Mouse (Mus musculus) CH12.LX (cell line): ENCODE measurements around the gene Cep89. TPM values are rescaled to one million over a fixed set of nuclear protein-coding genes. Genes with fewer than 3 reads are reported as not detected.
A peak's percentile ranks its signal among the peaks of the same experiment; 100 is the strongest.

Experiments used
- DNase-seq: peaks from one replicate; pipeline ENCODE4 v3.0.0-alpha.2; 2013; ENCODE audit errors: extremely low read depth
- H3K27ac ChIP-seq: 2 replicates; pipeline ENCODE4 v1.5.1; 2012; ENCODE audit warnings: low read depth, mild to moderate bottlenecking, control low read depth, moderate library complexity; ENCODE audit not compliant: insufficient read depth
- H3K27me3 ChIP-seq: replicated peaks from 2 replicates; pipeline ENCODE3; 2012; ENCODE audit warnings: inconsistent platforms
- H3K36me3 ChIP-seq, 2 experiments: replicated peaks in 1 of 2; 2 replicates each; pipeline versions ENCODE3 to v1.6.1; 2012; ENCODE audit warnings: inconsistent platforms in 1 of 2, low read length in 1 of 2, mild to moderate bottlenecking in 1 of 2, mixed read lengths in 1 of 2, moderate library complexity in 1 of 2; ENCODE audit not compliant: control insufficient read depth in 1 of 2, insufficient read depth in 1 of 2
- H3K4me1 ChIP-seq, 2 experiments: 2 replicates each; pipeline ENCODE4 v1.6.1; 2012; ENCODE audit warnings: inconsistent platforms in 1 of 2, moderate library complexity in 1 of 2; ENCODE audit not compliant: insufficient read depth in 2 of 2, control insufficient read depth in 1 of 2
- H3K4me2 ChIP-seq: 2 replicates; pipeline ENCODE4 v1.6.1; 2012; ENCODE audit warnings: low read depth, mild to moderate bottlenecking, control low read depth; ENCODE audit not compliant: poor library complexity, insufficient read depth, severe bottlenecking
- H3K4me3 ChIP-seq, 3 experiments: fragments of 150-350 bp in 1 of 3; sonication (generic) in 1 of 3; replicated peaks in 1 of 3; 2 replicates each; pipeline versions ENCODE3 to v1.5.1; 2011 to 2012; ENCODE audit warnings: low read depth in 2 of 3, low read length in 2 of 3, mild to moderate bottlenecking in 2 of 3, moderate library complexity in 2 of 3, control low read depth in 1 of 3, improper control_type of control experiment in 1 of 3, inconsistent platforms in 1 of 3, mixed read lengths in 1 of 3; ENCODE audit not compliant: poor library complexity in 1 of 3
- H3K79me2 ChIP-seq: replicated peaks from 2 replicates; pipeline ENCODE4 v1.6.1; 2012; ENCODE audit warnings: mild to moderate bottlenecking, moderate library complexity; ENCODE audit not compliant: control insufficient read depth, poor library complexity, insufficient read depth, severe bottlenecking; ENCODE audit errors: extremely low read depth
- H3K9ac ChIP-seq: 2 replicates; pipeline ENCODE4 v1.6.1; 2012; ENCODE audit warnings: low read depth, mild to moderate bottlenecking, control low read depth, moderate library complexity; ENCODE audit not compliant: insufficient read depth
- H3K9me3 ChIP-seq: replicated peaks from 2 replicates; pipeline ENCODE3; 2012; ENCODE audit warnings: low read length, inconsistent platforms, mixed read lengths
- CHD1 ChIP-seq: IDR thresholded peaks from 2 replicates; pipeline ENCODE4 v1.6.1; 2012; ENCODE audit warnings: low read depth, low read length, improper control_type of control experiment, inconsistent platforms
- CHD2 ChIP-seq: IDR thresholded peaks from 2 replicates; pipeline ENCODE4 v1.6.1; 2011; ENCODE audit warnings: low read length, improper control_type of control experiment
- CTCF ChIP-seq, 2 experiments: IDR thresholded peaks in 1 of 2; conservative IDR thresholded peaks in 1 of 2; 2 replicates each; pipeline ENCODE4 v1.5.1; 2011 to 2012; ENCODE audit warnings: low read depth in 2 of 2, low read length in 2 of 2, improper control_type of control experiment in 1 of 2, inconsistent platforms in 1 of 2, mild to moderate bottlenecking in 1 of 2, moderate library complexity in 1 of 2
- E2F4 ChIP-seq: IDR thresholded peaks from 2 replicates; pipeline ENCODE4 v1.6.1; 2011; ENCODE audit warnings: low read depth, low read length, improper control_type of control experiment; ENCODE audit not compliant: insufficient replicate concordance
- ELF1 ChIP-seq: IDR thresholded peaks from 2 replicates; pipeline ENCODE4 v1.6.1; 2014; ENCODE audit warnings: low read depth, mild to moderate bottlenecking, inconsistent platforms, low read length, improper control_type of control experiment
- HCFC1 ChIP-seq: IDR thresholded peaks from 2 replicates; pipeline ENCODE4 v1.6.1; 2012; ENCODE audit warnings: low read depth, mild to moderate bottlenecking, inconsistent platforms, low read length, improper control_type of control experiment
- JUN ChIP-seq: IDR thresholded peaks from 2 replicates; pipeline ENCODE4 v1.6.1; 2011; ENCODE audit warnings: low read depth, mild to moderate bottlenecking, low read length, improper control_type of control experiment, moderate library complexity; ENCODE audit not compliant: insufficient read depth
- KAT2A ChIP-seq: IDR thresholded peaks from 2 replicates; pipeline ENCODE4 v1.6.1; 2012; ENCODE audit warnings: low read length, improper control_type of control experiment, inconsistent platforms; ENCODE audit not compliant: insufficient replicate concordance
- MAZ ChIP-seq: IDR thresholded peaks from 2 replicates; pipeline ENCODE4 v1.6.1; 2012; ENCODE audit warnings: low read depth, mild to moderate bottlenecking, inconsistent platforms, low read length, improper control_type of control experiment, moderate library complexity
- MXI1 ChIP-seq: IDR thresholded peaks from 2 replicates; pipeline ENCODE4 v1.6.1; 2011; ENCODE audit warnings: mild to moderate bottlenecking, low read depth, low read length, improper control_type of control experiment
- MYC ChIP-seq: IDR thresholded peaks from 2 replicates; pipeline ENCODE4 v1.6.1; 2011; ENCODE audit warnings: low read depth, mild to moderate bottlenecking, improper control_type of control experiment, low read length
- NELFE ChIP-seq: IDR thresholded peaks from 2 replicates; pipeline ENCODE4 v1.6.1; 2011; ENCODE audit warnings: low read depth, low read length, improper control_type of control experiment
- NRF1 ChIP-seq: IDR thresholded peaks from 2 replicates; pipeline ENCODE4 v1.6.1; 2014; ENCODE audit warnings: low read depth, mild to moderate bottlenecking, inconsistent platforms, low read length, improper control_type of control experiment, moderate library complexity
- PAX5 ChIP-seq: IDR thresholded peaks from 2 replicates; pipeline ENCODE4 v1.6.1; 2012; ENCODE audit warnings: low read length, inconsistent platforms, mixed read lengths
- POLR2A ChIP-seq: IDR thresholded peaks from 2 replicates; pipeline ENCODE4 v1.6.1; 2011; ENCODE audit warnings: low read depth, mild to moderate bottlenecking, improper control_type of control experiment, low read length
- SIN3A ChIP-seq: IDR thresholded peaks from 2 replicates; pipeline ENCODE4 v1.6.1; 2012; ENCODE audit warnings: low read length, improper control_type of control experiment, inconsistent platforms
- TCF12 ChIP-seq: IDR thresholded peaks from 2 replicates; pipeline ENCODE4 v1.6.1; 2014; ENCODE audit warnings: low read depth, mild to moderate bottlenecking, inconsistent platforms, low read length, improper control_type of control experiment
- UBTF ChIP-seq: IDR thresholded peaks from 2 replicates; pipeline ENCODE4 v1.6.1; 2012; ENCODE audit warnings: low read depth, mild to moderate bottlenecking, inconsistent platforms, low read length, improper control_type of control experiment, moderate library complexity
- ZMIZ1 ChIP-seq: IDR thresholded peaks from 2 replicates; pipeline ENCODE4 v1.6.1; 2012; ENCODE audit warnings: low read depth, mild to moderate bottlenecking, inconsistent platforms, low read length, improper control_type of control experiment
- ZNF384 ChIP-seq: IDR thresholded peaks from 2 replicates; pipeline ENCODE4 v1.6.1; 2012; ENCODE audit warnings: low read depth, low read length, improper control_type of control experiment, inconsistent platforms
- dilution Hi-C: fragments of 300-500 bp; cut with MboI; formaldehyde crosslinking; loops from 2 replicates; pipeline ENCODE4 v1.14.3; 2020; ENCODE audit warnings: low sequenced_read_pairs; ENCODE audit not compliant: extremely low pct_unique_long_range_greater_than_20kb, extremely low pct_ligation_motif_present
- in situ Hi-C: fragments of 300-500 bp; cut with MboI; formaldehyde crosslinking; loops from 3 replicates; pipeline ENCODE4 v1.14.3; 2019; ENCODE audit warnings: low sequenced_read_pairs, low pct_ligation_motif_present, low pct_unique_long_range_greater_than_20kb, mixed read lengths
- polyA plus RNA-seq: library from polyadenylated mRNA; unstranded; fragments of >175 nt; gene quantifications from 2 replicates; pipeline ENCODE4 v1.2.1, GENCODE M21; 2012; ENCODE audit warnings: low read depth; ENCODE audit not compliant: insufficient read length
- total RNA-seq, 2 experiments: library from RNA; depleted of rRNA; stranded (reverse); fragments of 300-350 nt in 1 of 2; fragments of >200 nt in 1 of 2; gene quantifications; 2 replicates each; pipeline ENCODE4 v1.2.3; 2012 to 2014

Gene Cep89
- total RNA-seq (2012; rRNA removed) (11.8 and 12.6 TPM in 2 replicates), total RNA-seq (2014; rRNA removed) (5.2 and 6.7 TPM in 2 replicates), polyA plus RNA-seq (25.4 and 28.7 TPM in 2 replicates)

DNA sequence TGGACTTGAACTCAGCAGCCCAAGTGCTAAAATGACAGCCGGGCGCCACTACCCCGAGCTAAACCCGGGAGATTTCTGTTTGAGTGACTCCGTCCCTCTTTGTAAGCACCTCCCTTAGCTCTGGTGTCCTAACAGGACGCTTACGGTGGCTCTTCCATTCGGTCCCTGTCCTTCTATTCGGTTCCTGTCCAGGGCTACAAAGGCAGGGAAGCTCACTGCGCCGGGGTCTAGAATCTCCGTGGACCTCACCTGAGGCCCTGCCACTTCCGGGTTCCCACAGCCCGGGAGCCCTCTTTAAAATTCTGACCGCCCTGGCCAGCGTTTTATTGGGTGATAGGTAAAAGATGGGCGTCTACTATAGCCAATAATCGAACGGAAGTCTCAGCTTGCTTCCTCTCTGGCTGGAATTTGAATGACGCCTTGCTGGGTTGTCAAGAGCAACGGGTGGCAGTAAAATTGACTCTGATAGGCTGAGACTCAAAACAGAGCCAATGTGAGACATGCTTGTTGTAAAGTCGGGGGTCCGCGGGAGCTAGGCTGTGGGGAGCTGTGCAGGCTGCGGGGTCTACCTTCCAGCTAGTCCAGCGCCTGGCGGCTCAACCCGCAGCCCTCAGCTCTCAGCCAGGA, at the start of gene Cep89, which contains the start of gene Faap24:
Cep89 (plus strand) TSS at position 494 of the 627 bp plus-strand sequence.
Faap24 (minus strand) TSS at position 295 of the 627 bp plus-strand sequence.
- H3K9ac ChIP-seq = peak within 1 kb of the TSS; percentile 55
- TF ChIP-seq UBTF (no peak), MAZ (peak; percentile 51; the same call in 1 of the 2 replicates), CHD2 (peak; percentile 97), CHD1 (no peak), HCFC1 (peak; percentile 81), E2F4 (peak; percentile 86; the same call in 1 of the 2 replicates), ELF1 (peak; percentile 100), JUN (no peak), KAT2A (peak; percentile 58; the same call in 1 of the 2 replicates), POLR2A (peak; percentile 85), SIN3A (peak; percentile 99), NRF1 (peak; percentile 49; the same call in 1 of the 2 replicates), ZNF384 (peak; percentile 50; the same call in 1 of the 2 replicates), ZMIZ1 (peak; percentile 39; the same call in 1 of the 2 replicates), TCF12 (peak; percentile 64; the same call in 1 of the 2 replicates), MYC (peak; percentile 54; the same call in 1 of the 2 replicates), PAX5 (no peak), MXI1 (peak; percentile 96), NELFE (peak; percentile 55), CTCF (conservative IDR thresholded peaks at IDR 0.05 in 1 of 2, IDR thresholded peaks at IDR 0.05 in 1 of 2; ENCODE audit: low read depth in 2 of 2, low read length in 2 of 2) (no peak)
- DNase-seq = peak; percentile 98
- H3K79me2 ChIP-seq = peaks cover 17% of the 10 kb centered on the region
- no peaks in the 10 kb centered on the region for H3K27me3 ChIP-seq
- H3K27ac ChIP-seq = no peak within 1 kb of the TSS
- H3K9me3 ChIP-seq = no peaks in the 10 kb centered on the region
- peak within 1 kb of the TSS; percentile 75 for H3K4me2 ChIP-seq
- dilution Hi-C loops = no loop called here
- H3K4me1 ChIP-seq = peaks cover 12 to 21% of the 10 kb centered on the region in 2 experiments
- H3K36me3 ChIP-seq = peaks cover 35 to 67% of the 10 kb centered on the region in 2 experiments
- in situ Hi-C loops = loop anchor here (25.0 kb wide), 1 partner anchor 166 kb away; the partner anchor contains the start of gene Nudt19
- H3K4me3 ChIP-seq = peak within 1 kb of the TSS; percentile 71 to 87 (median 80)
